ENCODE assay signal across 8 mouse cellular contexts in genomic region chr1:89646326-89647018, GRCm38 (mm10).
DNase-seq lines count a peak whose midpoint lies in the region; ATAC-seq lines count a peak whose summit lies in the region.

No protein-coding gene starts in this region.

- no peaks in the 10 kb centered on the region for H3K4me1 ChIP-seq in brown adipose tissue, adult 24 weeks (ENCODE audit: control insufficient read depth, insufficient read depth, insufficient read length, low read length)

- peak; percentile 86 for DNase-seq in NIH3T3 (ENCODE audit: low read depth)
- peak; percentile 82 for DNase-seq in heart, postnatal 4 days
- peak; percentile 49 for DNase-seq in layer of hippocampus, adult 9-11 months
- peak; percentile 72 for DNase-seq in lung, postnatal 25 days (ENCODE audit: low spot score)
- DNase-seq in right cerebral cortex, adult 18-20 months: peak; percentile 78
- DNase-seq in urinary bladder, postnatal 25 days (ENCODE audit: low spot score): peak; percentile 67

- ATAC-seq in erythroblast, adult 5-6 weeks (replicated peaks; ENCODE audit: low FRiP score, poor library complexity, severe bottlenecking): 0 out of 2 replicates have a peak, but pooled peaks have one; percentile 63

- peak overlapping the region; percentile 27 for H3K4me3 ChIP-seq in brown adipose tissue, adult 24 weeks (ENCODE audit: insufficient read depth, low read depth, low read length)

- H3K27ac ChIP-seq in brown adipose tissue, adult 24 weeks (replicated peaks; ENCODE audit: low read depth, low read length): no peak overlapping the region
